Mouse (Mus musculus) liver, adult 2 months (tissue): ENCODE results near the gene Hic1.

ENCODE experiments used
- CTCF ChIP-seq: fragments of 200-500 bp; IDR thresholded peaks from 2 replicates; pipeline ENCODE4 v1.5.1; 2011; ENCODE audit warnings: low read depth, low read length, control low read depth
- POLR2A ChIP-seq: fragments of 200-500 bp; IDR thresholded peaks from 2 replicates; pipeline ENCODE4 v1.6.1; 2011; ENCODE audit warnings: low read length, control low read depth; ENCODE audit not compliant: insufficient read depth; ENCODE audit errors: extremely low read depth

GRCm38 (mm10) chr11:75198792-75199191 lies 29.5 kb upstream of the Hic1 start:
- TF ChIP-seq CTCF (no peak), POLR2A (no peak)
